Mouse (Mus musculus) embryonic facial prominence, embryonic 12.5 days (tissue): ENCODE measurements around the gene Faxc. TPM values are rescaled to one million over a fixed set of nuclear protein-coding genes. Genes with fewer than 3 reads are reported as not detected.

Experiments
- polyA plus RNA-seq: library from polyadenylated mRNA; unstranded; fragments of >200 nt; fragmentation: Nextera tagmentation; extraction: Ambion mirVana; gene quantifications from 2 replicates; pipeline ENCODE4 v1.2.1, GENCODE M21; 2016

Gene Faxc
- polyA plus RNA-seq, 1 experiment from 2014 or later = 11.9 TPM

Other genes starting within 250 kb of the Faxc start
- gene Prdm13, start 245.4 kb upstream of the Faxc start, polyA plus RNA-seq = 0.15 and 0.18 TPM in 2 replicates
- 43.4 and 48.6 TPM in 2 replicates for gene Ccnc, start 203.6 kb upstream of the Faxc start, polyA plus RNA-seq
- 9.9 and 12.4 TPM in 2 replicates for gene Usp45, start 164.2 kb upstream of the Faxc start, polyA plus RNA-seq
- gene Tstd3, start 164.1 kb upstream of the Faxc start, polyA plus RNA-seq = 13.2 and 13.7 TPM in 2 replicates
- 217 and 221 TPM in 2 replicates for gene Pnisr, start 83.7 kb upstream of the Faxc start, polyA plus RNA-seq
- 12.4 and 13.0 TPM in 2 replicates for gene Coq3, start 51.7 kb upstream of the Faxc start, polyA plus RNA-seq